Mouse (Mus musculus): ENCODE data around the gene Chmp1a.

Gene Chmp1a

GRCm38 (mm10) chr8:123156070-123156773 lies 56.3 kb downstream of the Chmp1a start:
- no peak for DNase-seq (ENCODE audit: low read depth, low spot score)

GRCm38 (mm10) chr8:123155177-123155576 lies 57.4 kb downstream of the Chmp1a start:
- DNase-seq (ENCODE audit: low read depth, low spot score): no peak

Data from brain, embryonic 18.5 days (tissue).